Mouse (Mus musculus) spleen, embryonic (tissue): ENCODE results near the gene Bnip1.

Source experiments
- CTCF ChIA-PET: fragments of 350-600 bp; sonication (Branson Sonifier 250); formaldehyde crosslinking; loops from one replicate; lab custom pipeline; 2022; lab: Charles Lee

Bnip1 gene

DNA sequence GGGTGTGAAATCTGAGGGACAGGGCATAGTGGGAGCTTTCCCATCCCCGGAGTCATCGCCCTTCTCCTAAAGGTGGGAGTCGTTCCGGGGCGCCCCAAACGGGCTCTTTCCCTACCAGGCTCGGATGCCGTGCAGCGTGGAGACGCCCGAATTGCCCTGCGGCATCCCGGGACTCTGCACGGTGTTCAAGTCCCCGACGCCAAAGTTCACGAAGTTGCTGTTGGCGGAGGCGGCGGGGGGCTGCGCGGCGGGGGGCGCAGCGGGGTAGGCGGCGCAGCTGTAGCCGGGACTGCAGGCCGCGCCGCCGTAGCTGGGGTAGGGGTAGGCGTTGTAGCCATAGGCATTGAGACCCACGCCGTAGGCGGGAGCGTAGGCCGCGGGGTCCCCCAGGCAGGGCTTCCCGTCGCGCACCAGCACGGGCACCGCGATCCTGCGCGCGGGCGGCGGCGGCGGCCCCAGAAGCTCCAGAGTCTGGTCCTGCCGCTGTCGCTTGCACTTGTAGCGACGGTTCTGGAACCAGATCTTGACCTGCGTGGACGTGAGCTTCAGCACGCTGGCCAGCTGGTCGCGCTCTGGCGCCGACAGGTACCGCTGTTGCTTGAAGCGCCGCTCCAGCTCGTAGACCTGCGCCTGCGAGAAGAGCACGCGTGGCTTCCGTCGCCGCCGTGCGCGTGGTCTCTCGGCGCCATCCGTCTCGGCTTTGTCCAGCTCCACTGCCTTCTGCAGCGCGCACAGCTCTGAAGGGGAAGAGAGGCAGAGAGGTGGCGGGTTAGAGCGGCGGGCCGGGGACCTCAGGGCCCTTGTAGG, 58.2 kb downstream of the Bnip1 start:
- CTCF ChIA-PET = interaction anchor here (0.6 kb wide), 1 partner anchor 14 kb away, joined by 5 read pairs; no protein-coding TSS in a partner anchor

DNA sequence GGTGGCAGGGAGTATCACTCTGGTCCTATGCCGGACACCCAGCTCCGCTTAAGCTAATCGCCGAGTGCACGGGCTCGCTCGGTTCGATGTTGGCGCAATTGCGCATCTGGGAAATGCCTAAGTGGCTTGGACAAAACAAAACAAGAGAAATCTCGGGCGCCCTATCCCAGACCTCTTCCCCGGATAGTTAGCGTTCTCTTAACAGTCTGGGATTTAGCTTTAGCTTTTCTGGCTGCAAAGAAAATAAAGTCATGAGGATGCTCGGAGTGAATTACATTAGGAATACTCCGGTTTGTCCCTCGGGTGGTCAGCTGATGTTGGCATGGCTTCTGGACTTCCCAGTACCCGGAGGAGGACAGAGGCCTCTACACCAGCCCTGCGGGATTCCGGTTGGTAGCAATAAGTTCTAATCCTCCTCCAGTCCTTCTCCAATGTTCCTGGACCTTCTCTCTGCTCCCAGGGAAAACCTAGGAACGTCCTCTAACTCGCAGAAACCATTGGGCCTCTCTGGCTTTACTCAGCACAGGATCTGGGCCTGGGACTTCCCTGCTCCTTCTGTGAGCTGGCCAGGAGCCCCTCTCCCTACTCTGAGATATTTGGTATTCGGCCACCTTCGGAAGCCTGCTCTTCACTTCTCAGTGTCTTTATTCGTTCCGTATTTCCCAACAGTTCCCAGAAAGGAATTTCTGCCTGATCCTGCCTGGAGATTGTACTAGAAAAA, 59.0 kb downstream of the Bnip1 start:
- CTCF ChIA-PET = no interaction called here

DNA sequence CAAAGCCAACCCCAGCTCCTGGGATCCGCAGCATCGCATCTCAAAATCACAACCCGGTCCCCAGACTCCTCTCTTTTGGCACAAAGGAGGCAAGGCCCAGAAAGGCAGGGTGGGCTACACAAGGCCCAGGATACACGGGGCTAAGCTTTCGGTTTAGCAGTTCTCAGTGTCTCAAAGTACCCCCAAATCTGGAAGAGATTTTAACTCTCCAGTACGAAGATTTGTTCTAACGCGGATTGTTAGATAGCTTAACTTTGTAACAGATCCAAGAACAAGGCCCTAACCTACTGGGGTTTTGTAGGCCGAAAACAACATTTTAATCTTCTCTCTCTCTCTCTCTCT, 59.5 kb downstream of the Bnip1 start:
- CTCF ChIA-PET = no interaction called here

DNA sequence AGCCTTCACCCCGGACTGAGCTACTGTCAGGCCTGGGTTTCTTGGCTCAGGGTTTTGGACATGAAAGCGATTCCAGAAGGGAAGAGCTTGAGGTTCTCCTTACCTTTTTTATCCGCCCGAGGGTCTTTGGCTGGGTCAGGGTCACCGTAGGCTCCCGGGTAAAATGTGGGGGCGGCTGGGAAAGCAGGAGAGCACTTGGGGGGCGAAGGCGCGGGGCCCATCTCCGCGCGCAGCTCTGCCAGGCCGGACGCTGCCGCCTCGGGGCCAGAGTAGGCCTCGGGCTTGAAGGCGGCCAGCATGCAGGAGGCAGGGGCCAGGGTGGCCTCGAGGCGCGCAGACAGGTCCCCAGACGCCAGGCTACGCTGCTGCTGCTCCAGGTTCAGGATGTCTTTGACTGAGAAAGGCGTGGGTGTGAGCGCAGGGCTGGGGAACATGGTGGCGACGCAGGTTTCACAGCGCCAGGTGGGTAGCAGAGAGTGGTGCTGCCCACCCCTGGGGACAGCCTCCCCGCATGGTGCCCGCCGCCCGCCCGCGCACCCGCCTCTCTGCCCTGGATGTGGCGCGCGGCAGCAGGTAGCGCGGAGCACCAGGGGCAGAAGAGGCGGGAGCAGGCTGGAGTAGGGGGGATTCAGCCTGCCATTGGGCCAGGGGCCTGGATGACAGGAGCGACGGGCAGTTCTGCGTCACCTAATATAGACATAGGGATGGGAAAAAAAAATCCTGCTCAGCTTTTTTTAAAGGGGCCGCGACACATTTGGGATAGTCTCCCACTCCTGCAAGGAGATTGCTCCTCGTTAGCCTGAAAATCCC, 60.3 kb downstream of the Bnip1 start:
- CTCF ChIA-PET = no interaction called here

DNA sequence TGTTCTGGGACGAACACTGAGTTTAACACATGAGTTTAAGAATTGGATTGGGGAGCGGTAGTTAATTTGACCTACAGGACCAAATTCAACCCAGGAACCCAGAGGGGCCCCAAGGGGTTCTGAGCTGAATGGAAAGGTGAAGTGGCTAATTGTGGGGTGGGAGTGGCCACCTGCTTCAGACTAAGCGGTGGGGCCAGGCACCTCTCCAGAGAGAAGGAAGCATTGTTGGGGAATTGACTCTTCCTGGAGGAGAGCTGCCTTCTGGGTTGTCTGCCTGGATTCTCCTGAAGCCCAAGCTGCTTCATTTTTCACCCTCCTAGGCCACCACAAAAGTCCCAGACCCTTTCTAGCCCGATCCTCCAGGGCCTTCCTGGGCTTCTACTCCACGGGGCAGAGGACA, 61.1 kb downstream of the Bnip1 start:
- CTCF ChIA-PET = no interaction called here
